Mouse (Mus musculus): ENCODE measurements around the gene Grid1. TPM values are rescaled to one million over a fixed set of nuclear protein-coding genes. Genes with fewer than 3 reads are reported as not detected.

Grid1 gene
- polyA plus RNA-seq, 1 experiment from 2014 or later: 0.24 TPM

- DNase-seq (ENCODE audit: extremely low spot score, low spot score): no peak
- H3K4me3 ChIP-seq: no peak overlapping the region
- H3K27me3 ChIP-seq (ENCODE audit: poor library complexity, severe bottlenecking): peaks cover 49% of the 10 kb centered on the region
- no peaks in the 10 kb centered on the region for H3K4me1 ChIP-seq
- no peaks in the 10 kb centered on the region for H3K9me3 ChIP-seq
- no peaks in the 10 kb centered on the region for H3K36me3 ChIP-seq (replicated peaks)
- H3K27ac ChIP-seq: no peak overlapping the region
- 76% methylated on average over 2 of the region's 2 CpGs for WGBS
Observed at GRCm38 (mm10) chr14:35120089-35120488, 300.2 kb downstream of the Grid1 start.

- WGBS: 83% methylated on average over 4 of the region's 4 CpGs
Observed at GRCm38 (mm10) chr14:35120905-35121304, 301.0 kb downstream of the Grid1 start.

GRCm38 (mm10) chr14:35122111-35122510 is 302.2 kb downstream of the Grid1 start:
- H3K36me3 ChIP-seq (replicated peaks): no peaks in the 10 kb centered on the region
- no peak for DNase-seq (ENCODE audit: extremely low spot score, low spot score)
- WGBS: 89% methylated on average over 3 of the region's 3 CpGs

More at GRCm38 (mm10) chr14:35120905-35121304, 301.0 kb downstream of the Grid1 start:
- Histone ChIP-seq H3K27ac (no peak overlapping the region), H3K4me3 (no peak overlapping the region), H3K36me3 (replicated peaks) (no peaks in the 10 kb centered on the region), H3K9me3 (no peaks in the 10 kb centered on the region), H3K4me1 (no peaks in the 10 kb centered on the region), H3K27me3 (ENCODE audit: poor library complexity, severe bottlenecking) (peaks cover 40% of the 10 kb centered on the region)
- no peak for DNase-seq (ENCODE audit: extremely low spot score, low spot score)

GRCm38 (mm10) chr14:35123260-35123875 is 303.5 kb downstream of the Grid1 start:
- 84% methylated on average over 5 of the region's 5 CpGs for WGBS
- Histone ChIP-seq H3K9me3 (no peaks in the 10 kb centered on the region), H3K27me3 (ENCODE audit: poor library complexity, severe bottlenecking) (peaks cover 16% of the 10 kb centered on the region), H3K4me3 (no peak overlapping the region), H3K4me1 (no peaks in the 10 kb centered on the region), H3K36me3 (replicated peaks) (no peaks in the 10 kb centered on the region), H3K27ac (no peak overlapping the region)
- no peak for DNase-seq (ENCODE audit: extremely low spot score, low spot score)

More at GRCm38 (mm10) chr14:35122111-35122510, 302.2 kb downstream of the Grid1 start:
- Histone ChIP-seq H3K4me1 (no peaks in the 10 kb centered on the region), H3K4me3 (no peak overlapping the region), H3K27me3 (ENCODE audit: poor library complexity, severe bottlenecking) (peaks cover 28% of the 10 kb centered on the region), H3K9me3 (no peaks in the 10 kb centered on the region), H3K27ac (no peak overlapping the region)

- Histone ChIP-seq H3K36me3 (replicated peaks) (no peaks in the 10 kb centered on the region), H3K27ac (no peak overlapping the region), H3K4me1 (no peaks in the 10 kb centered on the region), H3K27me3 (ENCODE audit: poor library complexity, severe bottlenecking) (no peaks in the 10 kb centered on the region), H3K9me3 (no peaks in the 10 kb centered on the region), H3K4me3 (no peak overlapping the region)
- 97% methylated on average over 8 of the region's 8 CpGs for WGBS
- no peak for DNase-seq (ENCODE audit: extremely low spot score, low spot score)
Observed at GRCm38 (mm10) chr14:35127616-35128015, 307.7 kb downstream of the Grid1 start.

- Histone ChIP-seq H3K9me3 (no peaks in the 10 kb centered on the region), H3K36me3 (replicated peaks) (no peaks in the 10 kb centered on the region), H3K4me1 (no peaks in the 10 kb centered on the region), H3K4me3 (no peak overlapping the region), H3K27me3 (ENCODE audit: poor library complexity, severe bottlenecking) (no peaks in the 10 kb centered on the region), H3K27ac (no peak overlapping the region)
- DNase-seq (ENCODE audit: extremely low spot score, low spot score): no peak
- WGBS: 89% methylated on average over 2 of the region's 2 CpGs
Observed at GRCm38 (mm10) chr14:35135056-35135455, 315.1 kb downstream of the Grid1 start.

- H3K27me3 ChIP-seq (ENCODE audit: poor library complexity, severe bottlenecking): no peaks in the 10 kb centered on the region
- no peaks in the 10 kb centered on the region for H3K36me3 ChIP-seq (replicated peaks)
- H3K4me1 ChIP-seq: 0 out of 2 replicates have a peak, but pooled peaks cover 6% of the 10 kb centered on the region
- H3K27ac ChIP-seq: no peak overlapping the region
- no peak for DNase-seq (ENCODE audit: extremely low spot score, low spot score)
- no peak overlapping the region for H3K4me3 ChIP-seq
- 80% methylated on average over 7 of the region's 7 CpGs for WGBS
- no peaks in the 10 kb centered on the region for H3K9me3 ChIP-seq
Observed at GRCm38 (mm10) chr14:35138069-35138468, 318.2 kb downstream of the Grid1 start.

- Histone ChIP-seq H3K4me3 (no peak overlapping the region), H3K27ac (no peak overlapping the region), H3K4me1 (0 out of 2 replicates have a peak, but pooled peaks cover 7% of the 10 kb centered on the region), H3K9me3 (no peaks in the 10 kb centered on the region), H3K27me3 (ENCODE audit: poor library complexity, severe bottlenecking) (no peaks in the 10 kb centered on the region), H3K36me3 (replicated peaks) (no peaks in the 10 kb centered on the region)
- WGBS: 88% methylated on average over 7 of the region's 7 CpGs
- DNase-seq (ENCODE audit: extremely low spot score, low spot score): no peak
Observed at GRCm38 (mm10) chr14:35139824-35140223, 319.9 kb downstream of the Grid1 start.

- Histone ChIP-seq H3K9me3 (no peaks in the 10 kb centered on the region), H3K27me3 (ENCODE audit: poor library complexity, severe bottlenecking) (no peaks in the 10 kb centered on the region), H3K4me1 (no peaks in the 10 kb centered on the region), H3K27ac (no peak overlapping the region), H3K4me3 (no peak overlapping the region), H3K36me3 (replicated peaks) (no peaks in the 10 kb centered on the region)
- WGBS: 91% methylated on average over 3 of the region's 3 CpGs
- DNase-seq (ENCODE audit: extremely low spot score, low spot score): no peak
Observed at GRCm38 (mm10) chr14:35152450-35152849, 332.5 kb downstream of the Grid1 start.

GRCm38 (mm10) chr14:35153701-35154277 is 333.9 kb downstream of the Grid1 start:
- Histone ChIP-seq H3K36me3 (replicated peaks) (no peaks in the 10 kb centered on the region), H3K9me3 (no peaks in the 10 kb centered on the region), H3K4me3 (no peak overlapping the region), H3K27ac (no peak overlapping the region), H3K4me1 (no peaks in the 10 kb centered on the region), H3K27me3 (ENCODE audit: poor library complexity, severe bottlenecking) (no peaks in the 10 kb centered on the region)
- no peak for DNase-seq (ENCODE audit: extremely low spot score, low spot score)
- WGBS: 71% methylated on average over 3 of the region's 3 CpGs

GRCm38 (mm10) chr14:35154364-35154763 is 334.5 kb downstream of the Grid1 start:
- no peaks in the 10 kb centered on the region for H3K27me3 ChIP-seq (ENCODE audit: poor library complexity, severe bottlenecking)
- H3K36me3 ChIP-seq (replicated peaks): no peaks in the 10 kb centered on the region
- H3K9me3 ChIP-seq: no peaks in the 10 kb centered on the region
- H3K4me1 ChIP-seq: no peaks in the 10 kb centered on the region
- DNase-seq (ENCODE audit: extremely low spot score, low spot score): no peak
- no peak overlapping the region for H3K27ac ChIP-seq
- 72% methylated on average over 3 of the region's 3 CpGs for WGBS
- no peak overlapping the region for H3K4me3 ChIP-seq

- H3K36me3 ChIP-seq (replicated peaks): no peaks in the 10 kb centered on the region
- no peaks in the 10 kb centered on the region for H3K27me3 ChIP-seq (ENCODE audit: poor library complexity, severe bottlenecking)
- H3K4me1 ChIP-seq: no peaks in the 10 kb centered on the region
- H3K9me3 ChIP-seq: no peaks in the 10 kb centered on the region
- H3K4me3 ChIP-seq: no peak overlapping the region
- no peak overlapping the region for H3K27ac ChIP-seq
- no peak for DNase-seq (ENCODE audit: extremely low spot score, low spot score)
- 82% methylated on average over 7 of the region's 7 CpGs for WGBS
Observed at GRCm38 (mm10) chr14:35157069-35157655, 337.3 kb downstream of the Grid1 start.

- Histone ChIP-seq H3K4me1 (no peaks in the 10 kb centered on the region), H3K4me3 (no peak overlapping the region), H3K9me3 (no peaks in the 10 kb centered on the region), H3K27ac (no peak overlapping the region), H3K36me3 (replicated peaks) (no peaks in the 10 kb centered on the region), H3K27me3 (ENCODE audit: poor library complexity, severe bottlenecking) (no peaks in the 10 kb centered on the region)
- no peak for DNase-seq (ENCODE audit: extremely low spot score, low spot score)
- 97% methylated on average over 2 of the region's 2 CpGs for WGBS
Observed at GRCm38 (mm10) chr14:35159296-35159695, 339.4 kb downstream of the Grid1 start.

All from forebrain, embryonic 10.5 days (tissue).